Mouse (Mus musculus) hindbrain, embryonic 10.5 days (tissue): ENCODE data around the gene Gm20481. TPM values are rescaled to one million over a fixed set of nuclear protein-coding genes. Genes with fewer than 3 reads are reported as not detected.
"Not testable (repeated sequence)": the region's sequence is repeated elsewhere in the genome, so short reads cannot be mapped to it uniquely, and the experiment has no call there.

Source experiments
- DNase-seq: peaks from one replicate; pipeline ENCODE4 v3.0.0-alpha.2; 2017; ENCODE audit warnings: low spot score
- H3K27ac ChIP-seq: fragments of 300-500 bp; sonication (generic); 2 replicates; pipeline ENCODE4 v1.5.1; 2016; ENCODE audit warnings: mild to moderate bottlenecking, moderate library complexity
- H3K27me3 ChIP-seq: fragments of 300-500 bp; sonication (generic); 2 replicates; pipeline ENCODE4 v1.6.1; 2016; ENCODE audit warnings: mild to moderate bottlenecking; ENCODE audit not compliant: poor library complexity, insufficient read depth, severe bottlenecking
- H3K36me3 ChIP-seq: fragments of 300-500 bp; sonication (generic); 2 replicates; pipeline ENCODE4 v1.6.1; 2016; ENCODE audit warnings: mild to moderate bottlenecking, moderate library complexity
- H3K4me1 ChIP-seq: fragments of 300-500 bp; sonication (generic); replicated peaks from 2 replicates; pipeline ENCODE4 v1.6.1; 2016; ENCODE audit warnings: mild to moderate bottlenecking
- H3K4me3 ChIP-seq: fragments of 300-500 bp; sonication (generic); 2 replicates; pipeline ENCODE4 v1.5.1; 2016; ENCODE audit warnings: mild to moderate bottlenecking, moderate library complexity
- H3K9me3 ChIP-seq: fragments of 300-500 bp; sonication (generic); 2 replicates; pipeline ENCODE4 v1.6.1; 2016; ENCODE audit warnings: mild to moderate bottlenecking, moderate library complexity
- WGBS: fragments of 180-500 bp; shearing (Covaris S2); methylation state at CpG from one replicate; pipeline ENCODE4 v1.1.7; 2016; 5-methylcytosine and 5-hydroxymethylcytosine counted together
- polyA plus RNA-seq: library from polyadenylated mRNA; unstranded; fragments of >200 nt; fragmentation: Nextera tagmentation; extraction: Ambion mirVana; gene quantifications from 2 replicates; pipeline ENCODE4 v1.2.1, GENCODE M21; 2016

The Gm20481 gene
- polyA plus RNA-seq, 1 experiment from 2014 or later = 0.42 TPM

GRCm38 (mm10) chr17:35005158-35005557 is 35.4 kb downstream of the Gm20481 start:
- Histone ChIP-seq H3K9me3 (no peaks in the 10 kb centered on the region), H3K4me1 (peaks cover 34% of the 10 kb centered on the region), H3K27ac (no peak overlapping the region), H3K27me3 (no peaks in the 10 kb centered on the region), H3K4me3 (0 out of 2 replicates have a peak overlapping the region, but pooled peaks have one; percentile 1), H3K36me3 (peaks cover 74% of the 10 kb centered on the region)
- 92% methylated on average over 10 of the region's 10 CpGs for WGBS
- DNase-seq = no peak

GRCm38 (mm10) chr17:35005902-35006301 is 36.2 kb downstream of the Gm20481 start:
- peaks cover 30% of the 10 kb centered on the region for H3K4me1 ChIP-seq
- not testable (repeated sequence) for H3K27ac ChIP-seq, H3K4me3 ChIP-seq, H3K27me3 ChIP-seq, H3K9me3 ChIP-seq, DNase-seq
- peaks cover 81% of the 10 kb centered on the region for H3K36me3 ChIP-seq
- WGBS = 96% methylated on average over 5 of the region's 5 CpGs

GRCm38 (mm10) chr17:35007387-35007991 is 37.8 kb downstream of the Gm20481 start:
- Histone ChIP-seq H3K9me3 (no peaks in the 10 kb centered on the region), H3K4me3 (no peak overlapping the region), H3K36me3 (peaks cover 95% of the 10 kb centered on the region), H3K4me1 (peaks cover 18% of the 10 kb centered on the region), H3K27me3 (no peaks in the 10 kb centered on the region), H3K27ac (no peak overlapping the region)
- 93% methylated on average over 7 of the region's 7 CpGs for WGBS
- no peak for DNase-seq

GRCm38 (mm10) chr17:35009586-35009985 is 39.9 kb downstream of the Gm20481 start:
- Histone ChIP-seq H3K27ac (no peak overlapping the region), H3K27me3 (no peaks in the 10 kb centered on the region), H3K36me3 (peaks cover 98% of the 10 kb centered on the region), H3K4me3 (no peak overlapping the region), H3K4me1 (no peaks in the 10 kb centered on the region), H3K9me3 (no peaks in the 10 kb centered on the region)
- no peak for DNase-seq
- WGBS = 93% methylated on average over 7 of the region's 7 CpGs

GRCm38 (mm10) chr17:35011440-35011839 is 41.7 kb downstream of the Gm20481 start:
- no peak for DNase-seq
- no peaks in the 10 kb centered on the region for H3K4me1 ChIP-seq
- H3K9me3 ChIP-seq = no peaks in the 10 kb centered on the region
- H3K27ac ChIP-seq = no peak overlapping the region
- H3K36me3 ChIP-seq = peaks cover 100% of the 10 kb centered on the region
- 0 out of 2 replicates have a peak overlapping the region, but pooled peaks have one; percentile 4 for H3K4me3 ChIP-seq
- H3K27me3 ChIP-seq = no peaks in the 10 kb centered on the region
- WGBS = 95% methylated on average over 8 of the region's 8 CpGs

GRCm38 (mm10) chr17:35012430-35012829 is 42.7 kb downstream of the Gm20481 start:
- Histone ChIP-seq H3K4me3 (no peak overlapping the region), H3K27me3 (no peaks in the 10 kb centered on the region), H3K27ac (no peak overlapping the region), H3K36me3 (peaks cover 100% of the 10 kb centered on the region), H3K4me1 (no peaks in the 10 kb centered on the region), H3K9me3 (no peaks in the 10 kb centered on the region)
- DNase-seq = no peak
- WGBS = 90% methylated on average over 13 of the region's 13 CpGs

DNA sequence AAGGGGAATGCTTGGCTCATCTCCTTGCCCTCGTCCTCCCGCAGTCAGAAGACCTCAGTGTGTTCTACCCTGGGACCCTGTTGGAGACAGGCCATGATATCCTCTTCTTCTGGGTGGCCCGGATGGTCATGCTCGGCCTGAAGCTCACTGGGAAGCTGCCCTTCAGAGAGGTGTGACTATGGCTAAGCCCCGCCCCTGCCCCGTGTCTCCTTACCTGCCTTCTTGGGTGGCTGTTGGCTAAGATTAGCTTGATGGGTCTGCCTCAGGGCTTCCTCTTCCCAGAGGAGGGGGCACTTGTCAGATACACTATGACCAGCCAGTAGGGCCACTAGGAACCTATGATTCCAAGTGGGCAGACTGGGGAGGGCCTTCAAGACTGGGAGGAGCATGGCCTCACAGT is 43.5 kb downstream of the Gm20481 start:
- Histone ChIP-seq H3K4me1 (no peaks in the 10 kb centered on the region), H3K4me3 (no peak overlapping the region), H3K27me3 (no peaks in the 10 kb centered on the region), H3K9me3 (no peaks in the 10 kb centered on the region), H3K27ac (no peak overlapping the region), H3K36me3 (peaks cover 97% of the 10 kb centered on the region)
- no peak for DNase-seq
- WGBS = 84% methylated on average over 6 of the region's 6 CpGs

- DNase-seq = no peak
- no peaks in the 10 kb centered on the region for H3K27me3 ChIP-seq
- 92% methylated on average over 16 of the region's 16 CpGs for WGBS
- H3K27ac ChIP-seq = peak overlapping the region; percentile 6; the same call in 1 of the 2 replicates
- H3K4me3 ChIP-seq = peak overlapping the region; percentile 14; the same call in 1 of the 2 replicates
- H3K36me3 ChIP-seq = peaks cover 83% of the 10 kb centered on the region
- no peaks in the 10 kb centered on the region for H3K9me3 ChIP-seq
- peaks cover 6% of the 10 kb centered on the region; the same call in 1 of the 2 replicates for H3K4me1 ChIP-seq
Measured at GRCm38 (mm10) chr17:35015296-35015695, 45.6 kb downstream of the Gm20481 start.

DNA sequence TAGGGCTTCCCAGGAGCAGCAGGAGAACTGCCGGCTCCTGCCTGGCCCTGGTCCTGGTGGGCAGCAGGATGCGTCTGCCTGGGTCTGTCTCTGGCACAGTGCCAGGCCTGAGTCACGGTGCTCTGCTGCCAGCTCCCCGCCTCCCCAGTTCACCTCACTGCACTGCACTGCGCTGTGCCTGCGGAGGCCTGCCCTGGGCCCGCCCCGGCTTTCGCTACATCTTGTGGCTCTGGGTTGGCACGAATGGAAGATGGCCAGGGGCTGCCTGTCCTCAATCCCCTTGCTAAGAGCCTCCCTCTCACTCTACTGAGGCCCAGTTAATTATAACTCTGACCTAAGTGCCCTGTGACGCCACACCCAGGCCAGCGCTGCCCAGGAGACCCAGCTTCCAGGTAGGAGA is 46.7 kb downstream of the Gm20481 start, which contains the start of gene Vwa7:
TSS of gene Vwa7 (plus strand) at position 204 of the 400 bp plus-strand sequence.
- DNase-seq = no peak
- 87% methylated on average over 12 of the region's 12 CpGs for WGBS
- Histone ChIP-seq H3K27ac (peak within 1 kb of the TSS; percentile 6; the same call in 1 of the 2 replicates), H3K36me3 (peaks cover 73% of the 10 kb centered on the region), H3K4me1 (peaks cover 15% of the 10 kb centered on the region), H3K4me3 (peak within 1 kb of the TSS; percentile 14; the same call in 1 of the 2 replicates), H3K9me3 (no peaks in the 10 kb centered on the region), H3K27me3 (no peaks in the 10 kb centered on the region)

- H3K4me1 ChIP-seq = peaks cover 22% of the 10 kb centered on the region
- no peak overlapping the region for H3K27ac ChIP-seq
- H3K4me3 ChIP-seq = no peak overlapping the region
- DNase-seq = no peak
- WGBS = 80% methylated on average over 10 of the region's 10 CpGs
- H3K9me3 ChIP-seq = no peaks in the 10 kb centered on the region
- H3K36me3 ChIP-seq = peaks cover 66% of the 10 kb centered on the region
- H3K27me3 ChIP-seq = no peaks in the 10 kb centered on the region
Measured at GRCm38 (mm10) chr17:35016791-35017705, 47.3 kb downstream of the Gm20481 start.

- Histone ChIP-seq H3K36me3 (peaks cover 60% of the 10 kb centered on the region), H3K9me3 (no peaks in the 10 kb centered on the region), H3K27ac (no peak overlapping the region), H3K4me3 (no peak overlapping the region), H3K27me3 (no peaks in the 10 kb centered on the region), H3K4me1 (peaks cover 24% of the 10 kb centered on the region)
- DNase-seq = no peak
- 73% methylated on average over 14 of the region's 14 CpGs for WGBS
Measured at GRCm38 (mm10) chr17:35017706-35018030, 48.0 kb downstream of the Gm20481 start.

DNA sequence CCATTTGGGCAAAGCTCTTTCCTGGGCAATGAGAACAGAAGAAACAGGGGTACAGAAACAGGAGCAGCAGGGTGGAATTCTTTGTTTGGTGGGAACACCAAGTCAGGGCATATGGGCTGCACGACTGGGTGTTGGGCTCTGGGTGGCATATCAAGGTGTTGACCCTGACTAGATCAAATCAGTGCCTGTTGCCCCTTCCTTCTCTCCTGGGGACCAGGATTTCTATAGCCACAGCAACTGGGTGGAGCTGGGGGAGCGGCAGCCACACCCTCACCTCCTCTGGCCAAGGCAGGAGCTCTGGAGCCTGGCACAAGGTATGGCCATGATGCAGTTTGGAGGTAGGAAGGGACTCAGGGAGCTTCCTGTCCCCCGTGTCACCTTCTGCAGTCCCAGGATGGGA is 48.5 kb downstream of the Gm20481 start:
- peaks cover 24% of the 10 kb centered on the region for H3K4me1 ChIP-seq
- H3K27ac ChIP-seq = no peak overlapping the region
- 84% methylated on average over 3 of the region's 3 CpGs for whole genome bisulfite sequencing
- no peaks in the 10 kb centered on the region for H3K27me3 ChIP-seq
- H3K4me3 ChIP-seq = no peak overlapping the region
- H3K36me3 ChIP-seq = peaks cover 55% of the 10 kb centered on the region
- no peak for DNase-seq
- no peaks in the 10 kb centered on the region for H3K9me3 ChIP-seq

DNA sequence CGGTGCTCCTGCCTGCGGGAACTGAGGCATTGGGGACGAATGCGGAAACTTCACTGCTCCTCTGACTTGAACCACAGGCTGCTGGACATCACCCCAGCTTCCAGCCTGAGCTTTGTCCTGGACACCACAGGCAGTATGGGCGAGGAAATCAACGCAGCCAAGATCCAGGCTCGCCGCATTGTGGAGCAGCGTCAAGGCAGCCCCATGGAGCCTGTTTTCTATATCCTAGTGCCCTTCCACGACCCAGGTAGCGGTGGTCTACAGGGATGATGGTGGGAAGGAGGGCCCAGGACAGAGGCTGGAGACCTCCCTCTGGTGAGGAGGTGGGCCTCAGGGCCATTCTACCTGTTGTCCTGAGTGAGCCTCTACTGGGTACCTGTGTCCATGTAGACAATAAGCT is 50.2 kb downstream of the Gm20481 start:
- Histone ChIP-seq H3K36me3 (peaks cover 37% of the 10 kb centered on the region), H3K27ac (0 out of 2 replicates have a peak overlapping the region, but pooled peaks have one; percentile 35), H3K4me3 (no peak overlapping the region), H3K9me3 (no peaks in the 10 kb centered on the region), H3K27me3 (no peaks in the 10 kb centered on the region), H3K4me1 (peaks cover 40% of the 10 kb centered on the region)
- 80% methylated on average over 11 of the region's 11 CpGs for WGBS
- DNase-seq = no peak
